Mouse (Mus musculus) small intestine, adult 2 months (tissue): ENCODE measurements around the gene Ssna1. TPM values are rescaled to one million over a fixed set of nuclear protein-coding genes. Genes with fewer than 3 reads are reported as not detected.

Experiments used
- H3K27ac ChIP-seq: fragments of 200-500 bp; 2 replicates; pipeline ENCODE4 v1.5.1; 2012; ENCODE audit warnings: low read depth, low read length, control low read depth, inconsistent platforms; ENCODE audit not compliant: insufficient read depth
- H3K27me3 ChIP-seq: fragments of 200-500 bp; 2 replicates; pipeline ENCODE4 v1.6.1; 2012; ENCODE audit warnings: mild to moderate bottlenecking, moderate library complexity, low read length, inconsistent platforms; ENCODE audit not compliant: control insufficient read depth, insufficient read depth
- H3K36me3 ChIP-seq: fragments of 200-500 bp; 2 replicates; pipeline ENCODE4 v1.6.1; 2012; ENCODE audit warnings: mild to moderate bottlenecking, low read length, control low read depth, inconsistent platforms; ENCODE audit not compliant: control insufficient read depth, insufficient read depth
- H3K4me1 ChIP-seq: fragments of 200-500 bp; 2 replicates; pipeline ENCODE4 v1.6.1; 2012; ENCODE audit warnings: low read length, inconsistent platforms, mixed read lengths; ENCODE audit not compliant: control insufficient read depth, insufficient read depth, insufficient read length
- H3K4me3 ChIP-seq: fragments of 200-500 bp; 2 replicates; pipeline ENCODE4 v1.5.1; 2012; ENCODE audit warnings: low read depth, mild to moderate bottlenecking, control low read depth, inconsistent platforms, low read length, moderate library complexity
- CTCF ChIP-seq: fragments of 200-500 bp; IDR thresholded peaks from 2 replicates; pipeline ENCODE4 v1.5.1; 2012; ENCODE audit warnings: low read depth, mild to moderate bottlenecking, control low read depth, inconsistent platforms, low read length, moderate library complexity, mixed read lengths; ENCODE audit not compliant: insufficient replicate concordance, insufficient read length; ENCODE audit errors: extremely low read depth
- POLR2A ChIP-seq: fragments of 200-500 bp; IDR thresholded peaks from 2 replicates; pipeline ENCODE4 v1.6.1; 2012; ENCODE audit warnings: low read depth, mild to moderate bottlenecking, control low read depth, inconsistent platforms, low read length, moderate library complexity
- WGBS: fragments of 180-500 bp; shearing (Covaris S2); methylation state at CpG from one replicate; pipeline ENCODE4 v1.1.7; 2018; 5-methylcytosine and 5-hydroxymethylcytosine counted together
- polyA plus RNA-seq: library from polyadenylated mRNA; depleted of rRNA; stranded (reverse); fragments of >200 nt; gene quantifications from 2 replicates; pipeline ENCODE4 v1.2.3, GENCODE M21; 2012; rRNA removed

Ssna1 gene
- polyA plus RNA-seq, 1 experiment: 55.9 TPM

- no peak for TF ChIP-seq CTCF
- peak; percentile 53 for TF ChIP-seq POLR2A
- peak overlapping the region; percentile 96 for H3K27ac ChIP-seq
- H3K27me3 ChIP-seq: no peaks in the 10 kb centered on the region
- peaks cover 14% of the 10 kb centered on the region for H3K36me3 ChIP-seq
- peak overlapping the region; percentile 83 for H3K4me3 ChIP-seq
- H3K4me1 ChIP-seq: peaks cover 8% of the 10 kb centered on the region
- under 1% methylated on average over 40 of the region's 41 CpGs for WGBS
Observed at GRCm38 (mm10) chr2:25224766-25225752, 47.2 kb downstream of the Ssna1 start.

- peaks cover 14% of the 10 kb centered on the region for H3K36me3 ChIP-seq
- peak within 1 kb of the TSS; percentile 99 for H3K27ac ChIP-seq
- H3K4me1 ChIP-seq: peaks cover 8% of the 10 kb centered on the region
- H3K27me3 ChIP-seq: no peaks in the 10 kb centered on the region
- peak within 1 kb of the TSS; percentile 83 for H3K4me3 ChIP-seq
- peak; percentile 99 for TF ChIP-seq POLR2A
- no peak for TF ChIP-seq CTCF
- WGBS: under 1% methylated on average over 17 of the region's 17 CpGs
Observed at GRCm38 (mm10) chr2:25224492-25224765, 47.8 kb downstream of the Ssna1 start, which contains the start of gene Tubb4b. Gene Tubb4b (minus strand): TSS chr2:25224702.

GRCm38 (mm10) chr2:25223681-25224491, 48.4 kb downstream of the Ssna1 start:
- Histone ChIP-seq H3K4me3 (peak overlapping the region; percentile 81), H3K4me1 (peaks cover 4% of the 10 kb centered on the region), H3K36me3 (peaks cover 14% of the 10 kb centered on the region), H3K27me3 (no peaks in the 10 kb centered on the region), H3K27ac (peak overlapping the region; percentile 99)
- WGBS: under 1% methylated on average over 53 of the region's 53 CpGs
- TF ChIP-seq POLR2A: no peak
- no peak for TF ChIP-seq CTCF

GRCm38 (mm10) chr2:25221331-25221772, 50.9 kb downstream of the Ssna1 start:
- TF ChIP-seq CTCF (no peak), POLR2A (no peak)
- no peak overlapping the region for H3K4me3 ChIP-seq
- H3K4me1 ChIP-seq: peaks cover 2% of the 10 kb centered on the region; the same call in 1 of the 2 replicates
- H3K36me3 ChIP-seq: peaks cover 14% of the 10 kb centered on the region
- no peak overlapping the region for H3K27ac ChIP-seq
- 72% methylated on average over 5 of the region's 5 CpGs for WGBS
- no peaks in the 10 kb centered on the region for H3K27me3 ChIP-seq

Other genes with a start within 250 kb of the Ssna1 start
- gene Nsmf, start 218.1 kb downstream of the Ssna1 start, polyA plus RNA-seq: 93.0 and 100 TPM in 2 replicates
- gene Entpd8, start 192.1 kb downstream of the Ssna1 start, polyA plus RNA-seq: 149 and 281 TPM in 2 replicates
- gene Noxa1, start 177.3 kb downstream of the Ssna1 start, polyA plus RNA-seq: 14.1 and 15.5 TPM in 2 replicates
- gene Nrarp, start 91.7 kb downstream of the Ssna1 start, polyA plus RNA-seq: 24.4 and 39.0 TPM in 2 replicates
- 37.3 and 49.3 TPM in 2 replicates for gene Tor4a, start 75.6 kb downstream of the Ssna1 start, polyA plus RNA-seq
- gene Nelfb, start 60.9 kb downstream of the Ssna1 start, polyA plus RNA-seq: 21.8 and 37.2 TPM in 2 replicates
- gene Stpg3, start 57.8 kb downstream of the Ssna1 start, polyA plus RNA-seq: not detected in 2 replicates
- 0.10 TPM in 1 of 2 replicates, not detected in the other for gene Fam166a, start 53.7 kb downstream of the Ssna1 start, polyA plus RNA-seq
- gene Tubb4b, start 47.7 kb downstream of the Ssna1 start, polyA plus RNA-seq: 481 and 881 TPM in 2 replicates
- 0.05 and 5.6 TPM in 2 replicates for gene Slc34a3, start 38.1 kb downstream of the Ssna1 start, polyA plus RNA-seq
- 0.10 TPM in 1 of 2 replicates, not detected in the other for gene Rnf224, start 35.7 kb downstream of the Ssna1 start, polyA plus RNA-seq
- gene Rnf208, start 30.2 kb downstream of the Ssna1 start, polyA plus RNA-seq: 7.3 and 145 TPM in 2 replicates
- 1.7 and 10.7 TPM in 2 replicates for gene Cysrt1, start 30.0 kb downstream of the Ssna1 start, polyA plus RNA-seq
- gene AL732309.1, start 25.6 kb downstream of the Ssna1 start, polyA plus RNA-seq: 15.3 and 45.8 TPM in 2 replicates
- 29.8 and 51.5 TPM in 2 replicates for gene Tmem203, start 17.0 kb downstream of the Ssna1 start, polyA plus RNA-seq
- gene Tprn, start 9.8 kb downstream of the Ssna1 start, polyA plus RNA-seq: 183 and 436 TPM in 2 replicates
- 31.0 and 71.6 TPM in 2 replicates for gene Anapc2, start within 50 bp of the Ssna1 start, polyA plus RNA-seq
- gene Tmem210, start 15.7 kb upstream of the Ssna1 start, polyA plus RNA-seq: not detected in 2 replicates
- 49.7 and 138 TPM in 2 replicates for gene Lrrc26, start 17.5 kb upstream of the Ssna1 start, polyA plus RNA-seq
- 0.34 and 0.63 TPM in 2 replicates for gene Grin1, start 46.7 kb upstream of the Ssna1 start, polyA plus RNA-seq
- gene Man1b1, start 59.9 kb upstream of the Ssna1 start, polyA plus RNA-seq: 11.1 and 20.5 TPM in 2 replicates
- gene Dpp7, start 83.9 kb upstream of the Ssna1 start, polyA plus RNA-seq: 12.5 and 24.4 TPM in 2 replicates
- gene Uap1l1, start 93.2 kb upstream of the Ssna1 start, polyA plus RNA-seq: 130 and 360 TPM in 2 replicates
- gene Sapcd2, start 99.9 kb upstream of the Ssna1 start, polyA plus RNA-seq: 15.4 and 28.8 TPM in 2 replicates
- gene Entpd2, start 123.4 kb upstream of the Ssna1 start, polyA plus RNA-seq: 25.8 and 50.7 TPM in 2 replicates
- 103 and 117 TPM in 2 replicates for gene Npdc1, start 126.9 kb upstream of the Ssna1 start, polyA plus RNA-seq
- 0.68 and 0.76 TPM in 2 replicates for gene Fut7, start 150.8 kb upstream of the Ssna1 start, polyA plus RNA-seq
- 15.0 and 18.5 TPM in 2 replicates for gene Abca2, start 156.3 kb upstream of the Ssna1 start, polyA plus RNA-seq
- gene Clic3, start 184.4 kb upstream of the Ssna1 start, polyA plus RNA-seq: 0.38 and 12.0 TPM in 2 replicates
- 48.6 and 62.7 TPM in 2 replicates for gene Paxx, start 188.7 kb upstream of the Ssna1 start, polyA plus RNA-seq
- gene Ptgds, start 197.6 kb upstream of the Ssna1 start, polyA plus RNA-seq: 0.28 and 0.39 TPM in 2 replicates
- gene Lcn12, start 221.5 kb upstream of the Ssna1 start, polyA plus RNA-seq: not detected in 2 replicates
- gene Fbxw5, start 228.3 kb upstream of the Ssna1 start, polyA plus RNA-seq: 32.0 and 34.0 TPM in 2 replicates
- gene C8g, start 229.3 kb upstream of the Ssna1 start, polyA plus RNA-seq: 2.1 and 2.2 TPM in 2 replicates